Mouse (Mus musculus): ENCODE results near the gene Soat1. TPM values are rescaled to one million over a fixed set of nuclear protein-coding genes. Genes with fewer than 3 reads are reported as not detected.

Soat1 gene
- total RNA-seq (2023) = 100 to 1,000 TPM; 146 to 179 TPM

GRCm38 (mm10) chr1:156473961-156474503 is at the start of gene Soat1:
Gene Soat1, minus strand, starts transcription at chr1:156474331.

GRCm38 (mm10) chr1:156523842-156524241 is 49.7 kb upstream of the Soat1 start, which contains the start of gene Gm10031:
Gene Gm10031, plus strand, starts transcription at chr1:156524012.

GRCm38 (mm10) chr1:156420671-156421297 is 53.3 kb downstream of the Soat1 start, which contains the start of gene Axdnd1:
Gene Axdnd1, minus strand, starts transcription at chr1:156421159.

Other genes with a start within 250 kb of the Soat1 start
- gene Tdrd5, start 170.7 kb downstream of the Soat1 start, total RNA-seq (2023) = not detected
- not detected for gene Nphs2, start 163.6 kb downstream of the Soat1 start, total RNA-seq (2023)
- 100 to 1,000 TPM; 423 to 521 TPM for gene Gm2000, start 108.3 kb downstream of the Soat1 start, total RNA-seq (2023)
- under 1 TPM; 0.35 to 0.46 TPM for gene Axdnd1, start 53.2 kb downstream of the Soat1 start, total RNA-seq (2023)
- 10 to 100 TPM; 24.6 to 26.8 TPM for gene Gm10031, start 49.7 kb upstream of the Soat1 start, total RNA-seq (2023)
- 10 to 100 TPM; 12.6 to 12.7 TPM for gene Abl2, start 84.5 kb upstream of the Soat1 start, total RNA-seq (2023)
- gene Tor3a, start 200.0 kb upstream of the Soat1 start, total RNA-seq (2023) = 10 to 100 TPM; 14.2 to 18.9 TPM
- 10 to 100 TPM; 21.4 to 22.6 TPM for gene Fam20b, start 244.8 kb upstream of the Soat1 start, total RNA-seq (2023)